Mouse (Mus musculus): ENCODE measurements around the gene Tpcn2.

GRCm38 (mm10) chr7:145301008-145301340 is 17.2 kb upstream of the Tpcn2 start:
- TF ChIP-seq CTCF (IDR thresholded peaks at IDR 0.05; ENCODE audit: low read depth), result no peak
- no peak for TF ChIP-seq EP300 (IDR thresholded peaks at IDR 0.05; ENCODE audit: low read depth)
